Mouse (Mus musculus) stomach, postnatal 0 days (tissue): ENCODE data around the gene Abca6.

Source experiments
- CTCF ChIP-seq: IDR thresholded peaks from 2 replicates; pipeline ENCODE4 v1.5.1; 2016; ENCODE audit warnings: antibody characterized with exemption, low read depth, mild to moderate bottlenecking, moderate library complexity
- EP300 ChIP-seq: optimal IDR thresholded peaks from 2 replicates; pipeline ENCODE3; 2016; ENCODE audit warnings: antibody characterized with exemption

- TF ChIP-seq CTCF (peak; percentile 43; the same call in 1 of the 2 replicates), EP300 (no peak)
Observed at GRCm38 (mm10) chr11:110288423-110288822, 36.8 kb upstream of the Abca6 start.
